Mouse (Mus musculus): ENCODE measurements around the gene Carnmt1. TPM values are rescaled to one million over a fixed set of nuclear protein-coding genes. Genes with fewer than 3 reads are reported as not detected.
"Not testable (repeated sequence)": the region's sequence is repeated elsewhere in the genome, so short reads cannot be mapped to it uniquely, and the experiment has no call there.

Carnmt1 gene
- polyA plus RNA-seq, 1 experiment from 2014 or later = 42.1 TPM

DNA sequence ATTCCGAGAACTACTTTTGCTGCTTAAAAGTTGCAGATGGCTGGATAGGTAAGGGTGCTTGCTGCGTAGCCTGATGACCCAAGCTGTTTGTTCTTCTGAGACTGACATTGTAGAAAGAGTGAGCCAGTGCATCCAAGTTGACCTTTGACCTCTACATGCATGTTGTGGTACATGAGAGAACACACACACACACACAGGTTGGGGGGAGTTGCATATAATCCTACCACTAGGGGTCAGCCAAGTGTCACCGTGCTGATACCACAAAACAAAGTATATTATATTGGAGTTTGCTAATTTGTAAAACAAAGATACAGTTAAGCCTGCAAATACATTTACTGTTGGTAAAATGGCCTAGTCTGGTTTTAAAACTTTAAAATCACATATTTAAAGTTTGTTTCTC lies 17.0 kb downstream of the Carnmt1 start:
- WGBS = 77% methylated on average over 3 of the region's 3 CpGs
- H3K9me3 ChIP-seq = no peaks in the 10 kb centered on the region
- no peak overlapping the region for H3K9ac ChIP-seq
- no peak overlapping the region for H3K27ac ChIP-seq
- H3K4me1 ChIP-seq = no peaks in the 10 kb centered on the region
- H3K27me3 ChIP-seq = no peaks in the 10 kb centered on the region
- no peak overlapping the region for H3K4me2 ChIP-seq (replicated peaks)
- H3K36me3 ChIP-seq = 0 out of 2 replicates have a peak, but pooled peaks cover 10% of the 10 kb centered on the region
- no peak overlapping the region for H3K4me3 ChIP-seq
- ATAC-seq (ENCODE audit: insufficient number of reproducible peaks, insufficient read depth, low FRiP score, low TSS enrichment) = no peak

DNA sequence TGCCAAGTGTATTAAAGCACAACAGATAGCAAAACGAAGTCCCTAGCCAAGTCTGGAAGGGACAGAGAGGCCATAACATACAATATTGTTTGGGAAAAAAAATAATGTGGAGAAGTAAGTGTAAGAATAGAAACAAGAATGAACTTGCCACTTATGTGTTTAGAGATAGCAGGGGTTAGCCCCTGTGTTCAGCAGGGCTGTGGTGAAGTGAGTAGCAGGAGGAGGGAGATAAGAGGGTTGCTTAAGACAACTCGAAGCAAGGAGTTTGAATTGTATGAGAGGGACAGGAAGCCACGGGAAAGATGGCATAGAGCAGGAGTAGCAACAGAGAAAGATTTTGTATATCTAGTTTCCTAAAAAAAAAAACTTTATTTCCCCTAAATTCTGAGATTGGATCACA lies 21.6 kb downstream of the Carnmt1 start:
- Histone ChIP-seq H3K9ac (no peak overlapping the region), H3K36me3 (peaks cover 13% of the 10 kb centered on the region; the same call in 1 of the 2 replicates), H3K4me3 (no peak overlapping the region), H3K4me2 (replicated peaks) (no peak overlapping the region), H3K9me3 (no peaks in the 10 kb centered on the region), H3K4me1 (no peaks in the 10 kb centered on the region), H3K27ac (no peak overlapping the region), H3K27me3 (no peaks in the 10 kb centered on the region)
- no peak for ATAC-seq (ENCODE audit: insufficient number of reproducible peaks, insufficient read depth, low FRiP score, low TSS enrichment)
- WGBS = 81% methylated on average over 3 of the region's 3 CpGs

DNA sequence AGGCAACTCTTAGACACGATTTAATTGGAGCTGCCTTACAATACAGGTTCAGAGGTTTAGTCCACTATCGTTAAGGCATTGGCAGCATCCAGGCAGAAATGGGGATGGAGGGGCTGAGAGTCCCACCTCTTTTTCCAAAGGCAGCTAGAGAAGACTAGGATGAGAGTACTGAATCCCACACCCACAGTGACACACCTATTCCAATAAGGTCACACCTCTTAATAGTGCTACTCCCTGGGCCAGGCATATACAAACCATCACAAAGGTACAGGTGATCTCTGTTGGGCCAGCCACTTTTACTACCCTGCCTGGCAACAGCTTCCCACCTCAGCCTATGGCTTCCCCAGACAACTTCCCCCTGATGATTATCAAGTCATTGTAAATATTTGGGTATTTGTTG lies 22.2 kb downstream of the Carnmt1 start:
- no peak for ATAC-seq (ENCODE audit: insufficient number of reproducible peaks, insufficient read depth, low FRiP score, low TSS enrichment)
- no peak overlapping the region for H3K27ac ChIP-seq
- H3K36me3 ChIP-seq = peaks cover 13% of the 10 kb centered on the region; the same call in 1 of the 2 replicates
- H3K4me1 ChIP-seq = no peaks in the 10 kb centered on the region
- H3K9me3 ChIP-seq = no peaks in the 10 kb centered on the region
- H3K27me3 ChIP-seq = no peaks in the 10 kb centered on the region
- WGBS = 81% methylated on average over 2 of the region's 2 CpGs
- no peak overlapping the region for H3K9ac ChIP-seq
- H3K4me3 ChIP-seq = no peak overlapping the region
- no peak overlapping the region for H3K4me2 ChIP-seq (replicated peaks)

DNA sequence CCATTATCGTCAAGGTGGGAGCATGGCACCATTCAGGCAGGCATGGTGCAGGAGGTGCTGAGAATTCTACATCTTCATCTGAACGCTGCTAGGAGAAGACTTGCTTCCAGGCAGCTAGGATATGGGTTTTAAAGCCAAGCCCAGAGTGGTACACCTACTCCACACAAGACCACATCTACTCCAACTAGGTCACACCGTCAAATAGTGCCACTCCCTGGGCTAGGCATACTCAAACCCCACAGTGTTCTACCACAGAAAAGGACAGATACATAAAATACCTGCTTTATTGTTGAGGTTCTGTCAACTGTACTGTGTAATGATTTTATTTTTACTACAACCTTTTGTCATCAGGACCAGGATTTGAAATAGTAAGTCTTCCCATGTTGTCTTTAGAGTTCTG lies 24.6 kb downstream of the Carnmt1 start:
- no peaks in the 10 kb centered on the region for H3K4me1 ChIP-seq
- no peak overlapping the region for H3K4me3 ChIP-seq
- H3K36me3 ChIP-seq = peaks cover 17% of the 10 kb centered on the region; the same call in 1 of the 2 replicates
- H3K9me3 ChIP-seq = no peaks in the 10 kb centered on the region
- no peak for ATAC-seq (ENCODE audit: insufficient number of reproducible peaks, insufficient read depth, low FRiP score, low TSS enrichment)
- H3K27ac ChIP-seq = no peak overlapping the region
- no peak overlapping the region for H3K9ac ChIP-seq
- WGBS = 90% methylated on average over 3 of the region's 3 CpGs
- H3K4me2 ChIP-seq (replicated peaks) = no peak overlapping the region
- no peaks in the 10 kb centered on the region for H3K27me3 ChIP-seq

DNA sequence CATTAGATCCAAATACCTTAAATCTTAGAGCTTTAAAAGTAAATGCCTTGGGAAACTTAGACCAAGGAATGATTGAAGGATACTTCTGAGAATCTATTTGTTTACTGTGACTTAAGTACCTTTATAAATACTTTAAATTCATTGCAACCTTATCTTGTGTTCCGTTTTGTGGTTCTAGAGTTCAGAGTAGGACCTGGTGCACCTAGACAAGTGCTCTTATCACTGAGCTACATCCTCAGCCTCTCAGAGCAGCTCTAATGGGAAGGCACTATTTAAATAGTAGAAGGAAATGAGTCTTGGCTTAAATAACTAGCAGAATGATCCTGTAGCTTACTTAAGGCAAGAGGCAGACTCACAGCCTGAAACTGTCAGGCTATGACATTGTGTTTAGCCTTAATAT lies 25.0 kb downstream of the Carnmt1 start:
- no peaks in the 10 kb centered on the region for H3K4me1 ChIP-seq
- no peak for ATAC-seq (ENCODE audit: insufficient number of reproducible peaks, insufficient read depth, low FRiP score, low TSS enrichment)
- no peak overlapping the region for H3K4me2 ChIP-seq (replicated peaks)
- H3K9ac ChIP-seq = no peak overlapping the region
- no peak overlapping the region for H3K4me3 ChIP-seq
- no peaks in the 10 kb centered on the region for H3K9me3 ChIP-seq
- H3K36me3 ChIP-seq = peaks cover 17% of the 10 kb centered on the region; the same call in 1 of the 2 replicates
- WGBS = 92% methylated on average over 1 of the region's 1 CpGs
- H3K27me3 ChIP-seq = no peaks in the 10 kb centered on the region
- H3K27ac ChIP-seq = no peak overlapping the region

DNA sequence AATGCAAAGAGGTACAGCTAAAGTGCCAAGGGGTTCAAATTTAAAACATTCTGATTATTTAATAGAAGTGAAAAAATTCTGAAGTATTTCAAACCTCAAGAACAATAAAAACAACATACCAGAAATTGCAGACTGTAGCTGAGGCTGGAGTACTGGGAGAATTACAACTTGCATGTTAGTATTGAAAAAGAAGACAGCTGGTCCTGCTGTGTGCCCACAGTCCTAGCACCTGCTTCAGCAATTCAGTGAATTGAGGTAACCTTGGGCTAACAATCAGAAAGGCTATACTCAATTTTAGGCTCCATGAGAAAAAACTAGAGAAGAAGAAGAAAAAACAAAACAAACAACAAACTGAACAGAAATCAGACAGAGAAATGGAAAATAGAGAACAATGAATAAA lies 37.5 kb downstream of the Carnmt1 start:
- Histone ChIP-seq H3K4me1 (no peaks in the 10 kb centered on the region), H3K9me3 (no peaks in the 10 kb centered on the region), H3K4me3 (no peak overlapping the region), H3K36me3 (no peaks in the 10 kb centered on the region), H3K9ac (no peak overlapping the region), H3K4me2 (replicated peaks) (no peak overlapping the region), H3K27me3 (no peaks in the 10 kb centered on the region), H3K27ac (no peak overlapping the region)
- ATAC-seq (ENCODE audit: insufficient number of reproducible peaks, insufficient read depth, low FRiP score, low TSS enrichment) = no peak

DNA sequence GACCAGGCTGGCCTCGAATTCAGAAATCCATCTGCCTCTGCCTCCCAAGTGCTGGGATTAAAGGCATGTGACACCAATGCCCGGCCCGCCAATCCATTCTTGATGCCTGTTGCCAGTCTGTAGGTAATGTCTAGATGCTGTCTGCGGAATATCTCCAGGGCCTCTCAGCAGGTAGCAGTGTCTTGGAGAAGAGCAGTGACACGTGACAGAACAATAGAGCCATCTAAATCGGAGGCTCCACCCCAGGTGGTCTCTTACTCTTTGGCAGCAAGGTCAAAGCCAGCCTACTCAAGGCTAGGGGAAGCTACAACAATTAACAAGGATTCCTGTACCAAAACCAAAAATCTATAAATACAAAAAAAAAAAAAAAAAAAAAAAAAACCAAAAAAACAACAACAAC lies 40.3 kb downstream of the Carnmt1 start:
- Histone ChIP-seq H3K27ac (no peak overlapping the region), H3K4me2 (replicated peaks) (no peak overlapping the region), H3K4me1 (peaks cover 20% of the 10 kb centered on the region), H3K27me3 (no peaks in the 10 kb centered on the region), H3K9me3 (no peaks in the 10 kb centered on the region), H3K9ac (no peak overlapping the region), H3K4me3 (no peak overlapping the region), H3K36me3 (no peaks in the 10 kb centered on the region)
- no peak for ATAC-seq (ENCODE audit: insufficient number of reproducible peaks, insufficient read depth, low FRiP score, low TSS enrichment)
- WGBS = 76% methylated on average over 6 of the region's 6 CpGs

DNA sequence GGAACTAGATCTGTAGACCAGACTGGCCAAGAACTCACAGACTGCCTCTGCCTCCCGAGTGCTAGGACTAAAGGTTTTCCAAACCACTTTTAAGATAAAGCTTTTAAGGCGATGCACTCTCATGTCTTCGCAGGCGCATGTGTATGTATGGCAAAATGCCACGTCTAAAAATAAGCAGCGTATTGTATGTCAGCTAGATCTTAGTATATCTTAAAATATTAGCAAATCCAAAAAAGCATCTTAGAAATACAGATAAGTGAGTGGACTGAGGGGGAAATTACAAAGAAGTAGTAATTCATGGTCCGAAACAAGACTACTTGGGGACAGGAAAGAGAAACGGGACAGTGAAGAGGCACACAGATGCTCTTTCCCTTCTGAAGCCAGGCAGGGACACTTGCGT lies 41.0 kb downstream of the Carnmt1 start:
- H3K27ac ChIP-seq = no peak overlapping the region
- H3K27me3 ChIP-seq = no peaks in the 10 kb centered on the region
- no peak overlapping the region for H3K9ac ChIP-seq
- H3K4me2 ChIP-seq (replicated peaks) = no peak overlapping the region
- WGBS = 90% methylated on average over 9 of the region's 9 CpGs
- H3K9me3 ChIP-seq = no peaks in the 10 kb centered on the region
- no peaks in the 10 kb centered on the region for H3K36me3 ChIP-seq
- H3K4me1 ChIP-seq = peaks cover 24% of the 10 kb centered on the region
- no peak overlapping the region for H3K4me3 ChIP-seq
- ATAC-seq (ENCODE audit: insufficient number of reproducible peaks, insufficient read depth, low FRiP score, low TSS enrichment) = no peak

DNA sequence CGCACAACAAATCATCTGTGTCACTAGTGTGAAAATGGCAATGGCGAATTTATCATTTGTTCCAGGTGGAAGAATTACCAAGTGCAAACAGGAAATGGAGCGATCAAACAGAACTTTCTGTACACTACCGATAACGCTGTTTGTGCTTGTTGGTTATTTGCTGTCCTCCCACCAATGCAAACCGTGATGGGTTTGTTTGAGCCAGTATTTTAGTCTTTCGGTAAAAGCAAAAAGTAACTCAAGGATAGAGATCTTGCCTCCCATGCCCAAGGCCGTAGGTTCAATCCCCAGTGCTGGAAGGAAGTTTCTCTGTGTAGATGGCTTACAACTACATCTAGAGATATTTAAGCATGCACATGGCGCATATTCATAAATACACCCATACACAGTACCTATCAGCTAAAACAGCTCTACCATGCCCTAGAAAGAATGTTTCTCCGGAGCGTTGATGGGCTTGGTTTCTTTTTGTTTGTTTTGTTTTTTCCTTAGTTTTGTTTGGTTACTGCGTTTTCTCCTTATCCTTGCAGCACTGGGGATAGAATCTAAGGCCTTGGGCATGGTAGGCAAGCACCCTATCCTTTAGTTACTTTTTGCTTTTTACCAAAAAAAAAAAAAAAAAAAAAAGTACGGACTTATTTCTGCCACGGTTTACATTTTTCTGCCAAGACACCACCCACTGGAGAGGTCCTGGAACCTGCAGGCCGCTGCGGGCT lies 41.7 kb downstream of the Carnmt1 start:
- no peak for ATAC-seq (ENCODE audit: insufficient number of reproducible peaks, insufficient read depth, low FRiP score, low TSS enrichment)
- Histone ChIP-seq H3K9me3 (no peaks in the 10 kb centered on the region), H3K27me3 (no peaks in the 10 kb centered on the region), H3K4me3 (peak overlapping the region; percentile 93), H3K4me2 (replicated peaks) (peak overlapping the region; percentile 75), H3K36me3 (no peaks in the 10 kb centered on the region), H3K4me1 (peaks cover 24% of the 10 kb centered on the region), H3K9ac (peak overlapping the region; percentile 89), H3K27ac (peak overlapping the region; percentile 92)
- WGBS = 58% methylated on average over 16 of the region's 16 CpGs

DNA sequence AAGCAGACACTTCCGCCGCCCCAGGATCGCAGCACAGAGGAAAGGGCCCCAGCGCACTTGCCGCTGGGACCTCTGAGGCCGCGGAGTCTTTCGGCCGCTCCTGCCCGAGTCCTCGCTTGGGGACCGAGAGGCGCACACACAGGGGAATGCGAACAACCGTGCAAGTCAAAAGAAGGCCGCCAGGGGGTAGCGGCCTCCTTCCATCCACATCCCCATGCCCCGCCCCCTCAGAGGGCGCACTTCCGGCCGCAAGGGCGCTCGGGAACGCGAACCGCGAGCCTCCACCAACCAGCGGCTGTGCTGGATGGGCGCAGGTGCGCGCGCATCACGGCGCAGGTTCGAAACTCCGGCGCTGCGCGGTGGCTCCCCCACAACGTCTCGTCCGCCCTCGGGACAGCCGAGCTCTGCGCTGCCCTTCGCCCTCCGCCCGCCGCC lies 42.3 kb downstream of the Carnmt1 start, which contains the start of gene D030056L22Rik:
Gene D030056L22Rik (plus strand): TSS at position 328 of the 435 bp plus-strand sequence.
- WGBS = under 1% methylated on average over 40 of the region's 49 CpGs
- ATAC-seq (ENCODE audit: insufficient number of reproducible peaks, insufficient read depth, low FRiP score, low TSS enrichment) = peak; percentile 97

DNA sequence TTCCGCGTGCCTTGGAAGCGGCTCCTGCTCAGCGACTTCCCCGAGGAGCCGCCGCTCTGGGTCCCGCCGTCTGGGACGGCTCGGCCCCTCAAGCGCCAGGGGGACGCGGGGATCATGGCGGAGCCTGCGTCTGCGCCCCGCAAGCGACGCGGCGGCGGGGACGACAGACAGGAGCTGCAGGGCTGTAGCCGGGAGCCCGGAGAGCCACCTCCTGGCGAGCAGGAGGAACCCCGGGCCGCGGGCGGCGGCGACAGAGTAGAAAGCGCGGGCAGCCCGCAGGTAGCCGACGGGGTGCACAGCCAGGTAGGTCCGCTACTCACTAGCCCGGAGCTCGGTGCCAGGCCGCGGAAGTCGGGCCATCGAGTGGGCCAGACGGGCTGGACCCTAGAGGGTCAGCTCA lies 42.8 kb downstream of the Carnmt1 start:
- under 1% methylated on average over 39 of the region's 46 CpGs for whole genome bisulfite sequencing
- ATAC-seq (ENCODE audit: insufficient number of reproducible peaks, insufficient read depth, low FRiP score, low TSS enrichment) = peak; percentile 76

More for the DNA sequence above, 42.3 kb downstream of the Carnmt1 start, which contains the start of gene D030056L22Rik:
- Histone ChIP-seq H3K4me2 (replicated peaks) (peak within 1 kb of the TSS; percentile 75), H3K9me3 (no peaks in the 10 kb centered on the region), H3K4me1 (peaks cover 24% of the 10 kb centered on the region), H3K27ac (peak within 1 kb of the TSS; percentile 92), H3K4me3 (peak within 1 kb of the TSS; percentile 93), H3K9ac (peak within 1 kb of the TSS; percentile 89), H3K36me3 (peaks cover under 1% of the 10 kb centered on the region; the same call in 1 of the 2 replicates), H3K27me3 (no peaks in the 10 kb centered on the region)

DNA sequence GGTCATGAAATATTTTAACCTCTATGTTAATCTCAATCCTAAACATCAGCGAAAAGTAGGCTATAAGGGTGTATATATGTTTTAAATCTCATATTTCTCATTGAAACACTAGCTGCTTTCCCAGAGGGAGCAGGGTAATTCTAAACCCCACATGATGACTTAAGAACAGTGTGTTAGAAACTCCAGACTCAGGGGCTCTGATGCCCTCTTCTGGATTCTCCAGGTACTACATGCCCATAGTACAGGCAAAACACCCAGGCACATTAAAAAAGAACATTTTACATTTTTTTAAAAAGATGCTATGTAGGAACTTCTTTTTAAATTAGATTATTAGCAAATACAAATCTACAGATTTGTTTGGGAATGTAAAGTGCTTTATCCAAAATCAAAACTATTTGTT lies 45.8 kb downstream of the Carnmt1 start:
- 19% methylated on average over 1 of the region's 1 CpGs for WGBS

More for the DNA sequence above, 42.8 kb downstream of the Carnmt1 start:
- Histone ChIP-seq H3K27ac (peak overlapping the region; percentile 92), H3K4me3 (peak overlapping the region; percentile 93), H3K4me1 (peaks cover 24% of the 10 kb centered on the region), H3K4me2 (replicated peaks) (peak overlapping the region; percentile 75), H3K9ac (peak overlapping the region; percentile 89)
- not testable (repeated sequence) for H3K36me3 ChIP-seq, H3K27me3 ChIP-seq, H3K9me3 ChIP-seq

More for the DNA sequence above, 45.8 kb downstream of the Carnmt1 start:
- no peak overlapping the region for H3K4me2 ChIP-seq (replicated peaks)
- H3K27ac ChIP-seq = no peak overlapping the region
- H3K4me3 ChIP-seq = no peak overlapping the region
- no peaks in the 10 kb centered on the region for H3K27me3 ChIP-seq
- H3K36me3 ChIP-seq = peaks cover 14% of the 10 kb centered on the region
- H3K4me1 ChIP-seq = peaks cover 24% of the 10 kb centered on the region
- no peaks in the 10 kb centered on the region for H3K9me3 ChIP-seq
- H3K9ac ChIP-seq = no peak overlapping the region
- ATAC-seq (ENCODE audit: insufficient number of reproducible peaks, insufficient read depth, low FRiP score, low TSS enrichment) = no peak
